Mouse (Mus musculus): ENCODE data around the gene Spry2. TPM values are rescaled to one million over a fixed set of nuclear protein-coding genes. Genes with fewer than 3 reads are reported as not detected.

Spry2 gene
- total and polyA plus RNA-seq, 3 experiments, result 0.21 TPM; not detected in 2

DNA sequence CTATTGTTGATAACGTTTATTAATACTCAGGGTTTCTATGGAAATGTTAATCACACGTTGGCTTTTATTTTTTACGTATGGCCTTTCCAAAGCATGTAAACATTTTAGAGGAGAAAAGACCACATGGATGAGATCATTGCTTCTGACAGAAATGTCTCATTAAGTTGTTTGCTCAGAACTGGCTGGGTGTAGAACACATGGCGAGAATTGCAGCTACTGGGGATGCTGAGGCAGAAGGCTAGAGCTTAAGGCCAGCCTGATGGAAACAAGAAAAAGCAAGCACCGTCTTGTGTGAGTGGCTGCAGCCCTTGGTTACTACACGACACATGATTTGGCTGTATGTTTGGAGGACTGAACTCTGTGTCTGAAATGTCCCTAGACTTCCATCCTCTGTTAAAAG lies 10.6 kb upstream of the Spry2 start:
- H3K4me3 ChIP-seq (replicated peaks in 1 of 3; ENCODE audit: low read depth in 2 of 3, low read length in 2 of 3, poor library complexity in 1 of 3), result no peak overlapping the region
- no peaks in the 10 kb centered on the region for H3K36me3 ChIP-seq (replicated peaks in 1 of 2; ENCODE audit: control insufficient read depth in 1 of 2, insufficient read depth in 1 of 2, low read length in 1 of 2)
- no peak for TF ChIP-seq EP300 (IDR thresholded peaks at IDR 0.05; ENCODE audit: low read length)
- no peak for TF ChIP-seq MYC (IDR thresholded peaks at IDR 0.05; ENCODE audit: low read depth, low read length)
- TF ChIP-seq ZNF384 (IDR thresholded peaks at IDR 0.05; ENCODE audit: low read depth, low read length), result no peak
- TF ChIP-seq ZKSCAN1 (IDR thresholded peaks at IDR 0.05; ENCODE audit: borderline replicate concordance, low read depth, low read length), result no peak
- no peak for TF ChIP-seq NRF1 (IDR thresholded peaks at IDR 0.05; ENCODE audit: low read depth, low read length)
- no peak for TF ChIP-seq MEF2A (IDR thresholded peaks at IDR 0.05; ENCODE audit: borderline replicate concordance, low read depth, low read length)
- no peak for TF ChIP-seq MXI1 (IDR thresholded peaks at IDR 0.05; ENCODE audit: low read depth, low read length)
- no peak for TF ChIP-seq GABPA (IDR thresholded peaks at IDR 0.05; ENCODE audit: insufficient replicate concordance, low read depth, low read length)
- TF ChIP-seq USF1 (IDR thresholded peaks at IDR 0.05; ENCODE audit: low read depth, low read length), result no peak
- TF ChIP-seq PAX5 (IDR thresholded peaks at IDR 0.05; ENCODE audit: low read length), result no peak
- no peak for TF ChIP-seq POLR2AphosphoS2 (IDR thresholded peaks at IDR 0.05; ENCODE audit: low read depth, low read length)
- no peak for TF ChIP-seq BHLHE40 (IDR thresholded peaks at IDR 0.05; ENCODE audit: low read depth, low read length)
- no peak for TF ChIP-seq UBTF (IDR thresholded peaks at IDR 0.05; ENCODE audit: low read depth, low read length)
- TF ChIP-seq CHD2 (IDR thresholded peaks at IDR 0.05; ENCODE audit: low read length), result no peak
- TF ChIP-seq JUND (conservative IDR thresholded peaks at IDR 0.05; ENCODE audit: low read depth, low read length), result no peak
- TF ChIP-seq MAFK (IDR thresholded peaks at IDR 0.05; ENCODE audit: insufficient replicate concordance, low read length), result no peak
- H3K9ac ChIP-seq (ENCODE audit: insufficient read depth, low read depth), result no peak overlapping the region
- H3K4me2 ChIP-seq (ENCODE audit: insufficient read depth, low read depth, poor library complexity, severe bottlenecking), result no peak overlapping the region
- DNase-seq (ENCODE audit: extremely low read depth), result no peak
- in situ Hi-C loops (cut with MboI; ENCODE audit: low pct_ligation_motif_present, low pct_unique_long_range_greater_than_20kb, low sequenced_read_pairs) (no loop called here), dilution Hi-C loops (cut with MboI; ENCODE audit: extremely low pct_ligation_motif_present, extremely low pct_unique_long_range_greater_than_20kb, low sequenced_read_pairs) (no loop called here)
- H3K27me3 ChIP-seq (replicated peaks), result no peaks in the 10 kb centered on the region
- H3K9me3 ChIP-seq (replicated peaks; ENCODE audit: low read length), result peaks cover 17% of the 10 kb centered on the region
- H3K79me2 ChIP-seq (replicated peaks; ENCODE audit: control insufficient read depth, extremely low read depth, insufficient read depth, poor library complexity, severe bottlenecking), result no peaks in the 10 kb centered on the region
- no peak overlapping the region for H3K27ac ChIP-seq (ENCODE audit: insufficient read depth, low read depth)
- no peaks in the 10 kb centered on the region for H3K4me1 ChIP-seq (ENCODE audit: control insufficient read depth in 1 of 2, insufficient read depth in 2 of 2)

- Histone ChIP-seq H3K4me2 (ENCODE audit: insufficient read depth, low read depth, poor library complexity, severe bottlenecking) (no peak overlapping the region), H3K36me3 (replicated peaks in 1 of 2; ENCODE audit: control insufficient read depth in 1 of 2, insufficient read depth in 1 of 2, low read length in 1 of 2) (no peaks in the 10 kb centered on the region), H3K79me2 (replicated peaks; ENCODE audit: control insufficient read depth, extremely low read depth, insufficient read depth, poor library complexity, severe bottlenecking) (no peaks in the 10 kb centered on the region), H3K9ac (ENCODE audit: insufficient read depth, low read depth) (no peak overlapping the region), H3K4me1 (ENCODE audit: control insufficient read depth in 1 of 2, insufficient read depth in 2 of 2) (no peaks in the 10 kb centered on the region), H3K9me3 (replicated peaks; ENCODE audit: low read length) (peaks cover 20% of the 10 kb centered on the region), H3K4me3 (replicated peaks in 1 of 3; ENCODE audit: low read depth in 2 of 3, low read length in 2 of 3, poor library complexity in 1 of 3) (no peak overlapping the region), H3K27ac (ENCODE audit: insufficient read depth, low read depth) (no peak overlapping the region), H3K27me3 (replicated peaks) (no peaks in the 10 kb centered on the region)
- no peak for DNase-seq (ENCODE audit: extremely low read depth)
- TF ChIP-seq NELFE (IDR thresholded peaks at IDR 0.05; ENCODE audit: low read depth, low read length), result no peak
- no peak for TF ChIP-seq PAX5 (IDR thresholded peaks at IDR 0.05; ENCODE audit: low read length)
- no peak for TF ChIP-seq MYC (IDR thresholded peaks at IDR 0.05; ENCODE audit: low read depth, low read length)
- no peak for TF ChIP-seq POLR2A (IDR thresholded peaks at IDR 0.05; ENCODE audit: low read depth, low read length)
- TF ChIP-seq POLR2AphosphoS2 (IDR thresholded peaks at IDR 0.05; ENCODE audit: low read depth, low read length), result no peak
- TF ChIP-seq IRF4 (IDR thresholded peaks at IDR 0.05; ENCODE audit: low read depth, low read length), result no peak
- no peak for TF ChIP-seq CTCF (conservative IDR thresholded peaks at IDR 0.05 in 1 of 2, IDR thresholded peaks at IDR 0.05 in 1 of 2; ENCODE audit: low read depth in 2 of 2, low read length in 2 of 2)
- no peak for TF ChIP-seq ZNF384 (IDR thresholded peaks at IDR 0.05; ENCODE audit: low read depth, low read length)
- no peak for TF ChIP-seq BHLHE40 (IDR thresholded peaks at IDR 0.05; ENCODE audit: low read depth, low read length)
- TF ChIP-seq GABPA (IDR thresholded peaks at IDR 0.05; ENCODE audit: insufficient replicate concordance, low read depth, low read length), result no peak
- TF ChIP-seq MAZ (IDR thresholded peaks at IDR 0.05; ENCODE audit: low read depth, low read length), result no peak
- dilution Hi-C loops (cut with MboI; ENCODE audit: extremely low pct_ligation_motif_present, extremely low pct_unique_long_range_greater_than_20kb, low sequenced_read_pairs) (no loop called here), in situ Hi-C loops (cut with MboI; ENCODE audit: low pct_ligation_motif_present, low pct_unique_long_range_greater_than_20kb, low sequenced_read_pairs) (no loop called here)
Observed at GRCm38 (mm10) chr14:105905935-105906334, 9.3 kb upstream of the Spry2 start.

Data from CH12.LX (cell line).